Mouse (Mus musculus) urinary bladder, postnatal 4 days (tissue): ENCODE measurements around the gene Emc6.
A peak's percentile ranks its signal among the peaks of the same experiment; 100 is the strongest.

Experiments used
- DNase-seq, 2 experiments: peaks; one replicate each; pipeline ENCODE4 v3.0.0; 2021 to 2022; ENCODE audit warnings: low spot score in 2 of 2

Emc6 gene

DNA sequence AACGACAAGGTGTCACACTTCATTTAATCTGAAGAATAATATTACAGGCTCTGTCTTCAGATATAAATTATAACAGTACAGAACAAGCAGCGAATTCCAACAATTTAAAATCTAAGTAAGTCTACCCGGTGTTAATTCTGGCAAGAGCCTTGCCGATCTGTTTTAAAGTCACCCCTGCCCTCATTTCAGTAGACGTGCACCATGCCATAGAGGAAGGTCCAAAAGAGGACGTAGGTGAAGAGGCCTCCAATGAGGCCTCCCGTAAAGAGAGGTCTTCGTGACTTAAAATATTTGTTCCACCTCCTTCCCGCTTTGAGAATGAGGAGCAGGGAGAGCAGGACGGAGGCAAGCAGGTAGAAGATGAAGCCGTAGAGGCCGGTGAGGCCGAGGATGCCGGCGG is 651 bp downstream of the Emc6 start:
- DNase-seq: no peak

DNA sequence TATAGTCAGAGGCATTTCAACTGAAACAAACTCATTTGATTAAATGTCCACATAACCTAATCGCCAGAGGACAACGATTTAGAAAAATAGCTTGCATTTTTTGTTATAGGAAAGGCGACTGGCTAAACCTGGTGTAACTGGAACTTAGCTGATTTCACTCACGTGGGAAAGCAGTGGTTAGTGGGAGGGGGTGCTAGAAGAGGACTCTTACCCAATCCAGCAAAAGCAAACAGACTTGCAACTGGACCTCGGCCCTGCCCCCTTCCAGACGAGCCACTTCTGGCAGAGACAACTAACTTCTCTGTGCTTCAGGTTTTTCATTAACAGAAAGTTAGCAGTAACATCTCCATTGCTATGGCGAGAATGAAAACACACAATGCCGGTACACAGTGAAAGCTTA is 1.2 kb downstream of the Emc6 start:
- no peak for DNase-seq

DNA sequence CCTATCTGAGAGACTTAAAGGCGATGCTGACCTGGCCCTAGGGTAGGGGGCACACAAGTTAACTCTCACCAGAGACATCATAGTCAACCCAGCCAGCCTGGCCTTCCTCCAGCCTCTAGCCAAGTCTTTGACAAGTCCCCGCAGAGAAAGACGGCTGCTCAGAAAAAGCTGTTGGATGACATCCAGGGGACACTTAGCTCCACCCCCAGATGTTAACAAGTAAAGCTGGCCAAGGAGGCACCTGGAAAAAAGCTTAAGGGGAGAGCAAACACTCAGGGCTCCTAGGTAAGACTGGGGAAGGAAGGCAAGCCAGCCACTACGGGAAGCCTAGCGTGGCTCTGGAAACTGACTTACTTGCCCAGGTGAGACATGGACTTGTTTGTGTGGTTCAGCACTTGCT is 4.7 kb downstream of the Emc6 start:
- no peak for DNase-seq

DNA sequence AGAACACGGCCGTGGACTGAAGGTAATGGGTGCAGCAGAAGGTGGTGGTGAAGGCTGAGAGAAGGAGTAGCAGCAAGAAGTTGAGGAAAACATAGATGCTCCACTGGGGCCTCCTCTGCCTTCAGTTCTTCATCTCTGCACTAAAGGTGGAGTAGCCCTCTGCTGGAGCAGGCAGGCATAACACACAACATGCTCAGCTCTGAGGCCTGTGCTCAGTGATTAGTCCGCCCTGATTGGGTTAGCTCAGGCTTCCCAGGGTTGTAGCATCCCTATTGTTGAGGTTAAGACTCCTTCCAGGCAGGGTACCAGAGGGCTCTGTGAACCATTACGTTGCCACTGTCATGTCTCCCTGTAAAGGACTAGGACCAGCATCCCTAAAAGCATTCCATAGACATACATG is 7.6 kb downstream of the Emc6 start:
- peak in 1 of 2 experiments; percentile 69 for DNase-seq

DNA sequence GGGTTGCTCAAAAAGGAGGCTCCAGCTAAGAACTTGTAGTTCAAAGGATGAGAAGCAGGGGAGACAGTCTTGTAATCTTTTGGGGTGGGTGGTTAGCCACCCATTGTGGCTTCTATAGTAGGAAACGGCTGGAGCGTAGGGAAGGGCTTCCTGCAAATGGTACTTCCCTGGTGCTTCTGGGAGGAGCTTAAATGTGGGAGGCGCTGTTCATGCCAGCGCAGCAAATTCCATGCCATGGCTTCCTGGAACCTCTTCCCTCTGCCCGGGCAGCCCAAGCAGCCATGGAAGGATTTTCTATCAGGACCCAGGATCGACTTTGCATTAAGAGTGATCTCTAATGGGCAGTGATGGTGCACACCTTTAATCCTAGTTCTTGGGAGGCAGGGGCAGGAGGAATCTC is 8.3 kb downstream of the Emc6 start:
- no peak for DNase-seq

DNA sequence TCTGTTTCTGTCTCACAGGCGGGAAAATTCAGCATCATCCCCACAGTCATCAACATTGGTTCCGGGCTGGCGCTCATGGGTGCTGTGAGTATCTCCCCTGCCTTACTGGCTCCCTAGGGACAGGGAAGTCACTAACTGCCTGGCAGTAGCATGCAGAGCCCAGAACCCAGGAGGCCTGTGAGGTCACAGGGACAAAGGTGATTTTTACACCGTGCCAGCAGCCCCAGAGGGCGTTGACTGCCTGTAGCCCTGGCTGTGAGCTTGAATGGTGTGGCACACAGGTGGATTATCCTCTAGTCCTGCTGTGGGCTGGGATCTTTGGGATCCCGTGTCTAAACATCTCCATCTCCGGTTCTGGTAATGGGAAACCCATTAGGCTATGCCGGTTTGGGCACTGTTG is 8.8 kb downstream of the Emc6 start:
- DNase-seq: no peak

DNA sequence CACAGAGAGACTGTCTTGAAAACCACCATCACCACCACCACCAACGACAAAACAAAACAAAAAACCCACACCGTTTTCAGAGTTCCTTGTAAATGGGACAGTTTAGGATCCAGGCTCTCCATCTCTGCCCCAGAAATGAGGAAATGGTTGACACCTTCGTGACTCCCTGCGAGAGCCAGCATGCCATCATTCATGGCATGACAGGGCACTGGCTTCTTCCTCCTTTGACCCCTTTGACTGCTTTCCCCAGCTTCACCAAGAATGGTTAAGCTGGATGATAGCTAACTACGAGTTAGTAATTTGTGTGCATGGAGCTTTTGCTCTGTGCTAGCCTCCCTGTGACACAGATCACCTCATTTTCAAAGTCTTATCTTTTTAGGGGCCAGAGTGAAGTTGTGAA is 14.6 kb downstream of the Emc6 start:
- no peak for DNase-seq

DNA sequence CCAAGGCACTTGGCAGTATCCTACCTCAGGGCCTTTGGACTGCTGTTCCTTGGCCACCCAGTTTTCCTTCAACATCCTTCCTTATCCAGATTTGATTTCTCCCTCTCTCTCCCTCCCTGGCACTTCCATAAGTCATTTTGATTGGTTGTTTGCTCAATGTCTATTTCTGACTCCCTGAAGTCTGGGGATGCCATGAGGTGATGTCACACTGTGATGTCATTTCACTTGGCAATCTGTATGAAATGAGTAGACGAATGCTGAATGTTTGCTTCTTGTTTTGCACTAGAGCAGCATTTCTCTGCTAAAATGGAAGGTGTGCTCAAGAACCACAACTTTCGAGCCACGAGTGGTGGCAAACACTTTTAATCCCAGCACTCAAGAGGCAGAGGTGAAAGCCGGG is 15.2 kb downstream of the Emc6 start:
- DNase-seq: no peak

DNA sequence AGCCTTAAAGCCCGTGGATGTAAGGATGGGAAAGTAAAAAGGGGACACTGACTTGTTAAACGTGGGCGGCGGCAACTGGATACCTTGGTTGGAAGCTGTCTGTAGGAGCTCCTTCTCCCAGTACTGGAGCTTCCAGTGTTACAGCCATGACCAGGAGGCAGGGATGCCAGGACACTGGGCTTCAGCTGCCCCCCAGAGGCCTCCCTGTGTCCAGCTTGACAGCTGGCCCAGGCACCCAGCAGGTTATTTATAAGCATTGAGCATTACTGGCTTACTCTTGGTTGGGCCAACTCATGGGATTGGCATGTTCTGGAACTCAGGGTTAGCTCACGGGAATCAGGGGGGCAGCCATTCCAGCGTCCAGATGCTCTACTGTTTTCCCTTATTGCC is 16.0 kb downstream of the Emc6 start:
- no peak for DNase-seq

DNA sequence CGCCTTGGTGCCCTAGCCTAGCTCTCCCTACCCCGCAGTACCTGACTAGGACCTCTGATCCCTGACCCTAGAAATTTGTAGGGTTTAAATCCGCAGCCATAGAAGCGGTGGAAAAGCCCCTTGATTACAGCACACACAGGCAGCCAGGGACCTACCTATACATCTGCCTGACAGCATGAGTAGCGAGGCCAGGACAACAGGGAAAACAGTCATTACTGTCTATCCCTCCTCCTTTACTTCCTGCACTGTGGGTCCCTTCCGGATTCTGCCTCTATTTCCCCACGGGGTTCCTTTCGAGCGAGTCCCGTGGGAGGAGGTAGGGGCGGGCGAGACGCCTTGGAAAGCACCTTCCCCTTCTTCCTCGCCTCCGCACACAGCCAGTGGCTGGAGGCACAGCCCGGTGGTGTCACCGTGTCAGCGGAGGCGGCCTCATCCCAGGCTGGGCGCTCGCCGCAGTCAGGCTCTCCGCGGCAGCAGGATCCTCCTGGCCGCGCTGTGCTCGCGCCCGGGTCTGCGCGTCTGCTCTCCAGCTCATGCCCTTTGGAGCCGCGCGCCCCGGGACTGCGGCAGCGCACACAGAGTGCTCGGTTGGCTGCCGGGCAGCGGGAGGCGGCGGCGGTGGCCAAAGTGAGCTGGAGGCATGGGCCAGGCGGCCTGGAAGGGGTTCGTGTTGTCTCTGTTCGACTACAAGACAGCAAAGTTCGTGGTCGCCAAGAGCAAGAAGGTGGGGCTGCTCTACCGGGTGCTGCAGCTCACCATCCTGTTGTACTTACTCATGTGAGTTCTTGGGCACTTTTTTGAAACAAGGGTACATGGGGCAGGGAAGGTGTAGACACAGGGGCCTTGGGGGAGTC is 16.7 kb downstream of the Emc6 start, which contains the start of gene P2rx5:
Gene P2rx5 (plus strand): TSS at position 465 of the 854 bp plus-strand sequence.
- no peak for DNase-seq

DNA sequence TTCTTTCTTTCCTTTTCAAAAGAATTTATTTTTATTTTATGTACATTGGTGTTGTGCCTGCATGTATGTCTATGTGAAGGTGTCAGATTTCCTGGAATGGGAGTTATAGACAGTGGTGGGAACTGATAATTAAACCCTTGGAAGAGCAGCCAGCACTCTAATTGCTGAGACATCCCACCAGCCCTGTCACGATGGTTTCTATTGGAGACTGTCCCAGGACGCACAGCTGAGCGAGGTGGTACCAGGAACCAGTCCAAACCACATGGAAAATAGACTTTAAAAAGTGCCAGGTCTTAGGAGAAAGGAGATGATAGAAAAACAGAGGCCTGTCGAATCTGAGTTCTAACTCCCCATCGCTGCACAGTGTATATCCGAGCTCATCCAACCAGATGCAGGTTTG is 21.8 kb downstream of the Emc6 start:
- DNase-seq: no peak

DNA sequence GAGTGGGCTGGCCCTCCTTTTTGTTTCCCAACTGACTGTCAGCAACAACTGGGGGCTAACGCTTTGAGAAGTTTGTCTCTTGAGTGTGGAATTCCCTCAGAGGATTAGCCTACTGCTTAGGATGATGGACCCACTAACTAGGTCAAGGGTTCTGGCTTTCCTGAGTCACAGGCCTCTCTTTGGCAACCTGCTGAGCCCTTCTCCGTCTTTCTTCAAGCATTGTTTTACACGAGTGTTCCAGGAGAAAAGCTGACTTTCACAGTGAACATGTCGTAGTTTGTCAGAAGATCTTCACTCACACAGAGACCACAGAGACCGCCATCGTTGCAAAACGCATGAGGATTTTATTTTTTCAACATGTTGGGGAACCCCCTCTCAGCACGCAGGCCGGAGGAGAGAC is 28.6 kb downstream of the Emc6 start:
- DNase-seq: no peak

DNA sequence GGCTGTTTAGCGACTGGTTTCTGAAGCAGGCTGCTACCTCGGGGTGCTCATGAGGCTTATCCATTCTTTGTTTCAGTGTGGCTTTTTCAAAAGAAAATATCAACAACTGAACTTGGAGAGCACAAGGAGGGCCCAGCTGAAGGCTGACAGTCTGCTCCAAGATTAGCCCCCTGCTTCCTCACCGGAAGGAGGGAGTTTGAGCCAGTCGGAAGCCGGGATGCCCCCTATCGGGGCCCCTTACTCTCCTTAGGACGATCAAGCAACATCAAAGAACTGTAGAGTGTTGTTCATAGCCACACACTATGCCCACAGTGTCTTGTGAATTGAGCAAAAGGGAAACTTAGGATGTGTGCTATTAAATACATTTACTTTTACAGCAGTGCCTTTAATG is 29.9 kb downstream of the Emc6 start:
- DNase-seq: no peak

DNA sequence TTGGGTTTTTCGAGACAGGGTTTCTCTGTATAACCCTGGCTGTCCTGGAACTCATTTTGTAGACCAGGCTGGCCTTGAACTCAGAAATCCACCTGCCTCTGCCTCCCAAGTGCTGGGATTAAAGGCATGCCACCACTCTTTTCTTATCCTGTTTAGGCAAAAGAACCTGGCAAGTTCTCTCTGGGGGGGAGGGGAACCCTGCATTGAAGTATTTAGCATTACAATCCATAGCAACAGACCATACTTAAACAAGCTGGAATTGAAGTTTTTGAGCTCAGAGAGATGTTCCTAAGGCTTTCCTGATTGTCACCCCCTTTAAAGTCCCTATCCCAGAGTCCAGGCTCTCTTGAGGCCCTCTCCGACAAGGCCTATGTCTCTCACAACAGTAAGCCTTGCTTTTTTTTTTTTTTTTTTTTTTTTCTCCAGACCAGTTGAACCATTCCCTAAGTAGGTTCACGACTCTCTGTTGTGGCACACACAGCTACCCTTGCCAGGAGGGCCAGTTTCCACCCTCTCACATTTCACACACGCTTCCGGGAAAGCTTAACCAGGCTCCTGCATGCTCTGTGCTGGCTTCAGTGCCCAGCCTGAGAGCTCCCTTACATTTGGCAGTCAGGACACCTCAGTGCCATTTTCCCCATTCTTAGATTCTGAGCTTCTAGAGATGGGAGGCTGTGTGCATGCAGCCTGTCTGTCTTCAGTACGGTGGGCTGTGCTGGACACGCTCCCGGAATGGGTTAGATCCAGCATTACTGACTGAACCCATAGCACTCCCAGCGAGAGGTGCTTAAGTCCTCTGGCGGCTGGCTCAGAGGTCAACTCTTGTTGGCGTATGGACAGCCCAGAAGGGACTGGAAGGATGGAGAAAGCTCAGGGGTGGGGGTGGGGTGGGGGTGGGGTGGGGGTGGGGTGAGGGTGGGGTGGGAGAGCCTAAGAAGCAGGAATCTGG is 30.5 kb downstream of the Emc6 start:
- DNase-seq: no peak

DNA sequence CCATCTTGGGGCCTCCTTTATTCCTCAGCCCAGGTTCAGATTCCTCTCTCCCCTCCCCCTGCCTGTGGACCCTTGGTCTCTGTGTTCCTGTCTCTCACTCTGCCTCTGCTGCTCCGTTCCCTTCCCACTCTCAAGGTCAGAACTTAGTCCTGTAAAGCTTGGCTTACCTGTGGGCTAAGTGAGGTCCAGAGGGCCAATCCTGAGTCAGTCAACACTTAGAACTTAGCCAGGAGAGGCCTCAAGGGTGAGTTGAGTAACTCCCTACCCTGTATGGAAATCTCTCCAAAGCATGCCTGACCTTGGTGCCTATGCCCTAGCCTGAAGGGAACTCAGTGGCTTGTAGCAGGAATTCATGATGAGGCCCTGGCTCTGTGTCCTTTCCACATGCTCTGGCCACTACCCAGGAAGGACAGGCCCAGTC is 32.6 kb downstream of the Emc6 start:
- no peak for DNase-seq

DNA sequence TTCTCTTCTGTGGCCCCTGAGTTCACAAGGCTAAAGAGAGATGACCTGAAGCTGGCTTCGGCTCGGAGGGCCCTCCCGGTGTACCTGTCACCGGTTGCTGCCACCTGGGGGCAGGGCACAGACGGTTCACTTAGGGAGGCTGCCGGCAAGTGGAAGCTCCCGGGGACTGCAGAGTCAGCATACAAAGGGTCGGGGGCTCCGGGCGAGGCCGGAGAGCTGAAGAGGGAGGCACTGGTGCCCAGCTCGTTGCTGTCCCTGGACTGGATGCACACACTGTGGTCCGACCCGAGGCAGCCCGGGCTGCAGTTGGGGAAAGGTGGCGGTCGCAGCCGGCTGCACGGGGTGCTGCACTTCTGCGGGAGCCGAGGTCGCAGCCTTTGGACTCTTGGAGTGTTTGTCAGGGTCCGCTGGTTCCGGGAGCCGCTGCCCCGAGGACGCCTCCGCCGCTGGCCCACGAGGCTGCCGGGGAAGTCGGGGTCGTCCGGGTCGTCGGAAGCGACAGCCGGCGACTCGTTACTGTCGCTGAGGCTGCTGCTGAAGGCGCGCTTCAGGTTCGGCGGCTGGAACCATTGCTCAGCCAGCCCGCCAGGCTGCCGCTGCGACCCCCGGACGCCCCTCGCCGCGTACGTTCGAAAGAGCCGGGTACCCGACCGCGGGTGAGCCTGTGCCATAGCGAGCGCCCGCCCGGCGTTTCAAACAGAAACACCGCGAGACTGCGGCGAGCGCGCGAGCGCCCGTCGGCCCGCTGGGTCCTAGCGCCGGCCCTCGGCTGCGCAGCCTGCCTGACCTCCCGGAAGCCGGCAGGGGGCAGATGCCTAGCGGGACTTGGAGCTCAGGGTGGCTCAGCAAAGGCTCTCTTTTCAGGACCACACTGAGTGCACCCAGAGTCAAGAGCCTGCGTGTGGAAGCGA is 39.0 kb downstream of the Emc6 start, which contains the start of gene Haspin:
Gene Haspin (minus strand): TSS at position 704 of the 911 bp plus-strand sequence.
- peak; percentile 87 to 92 for DNase-seq

DNA sequence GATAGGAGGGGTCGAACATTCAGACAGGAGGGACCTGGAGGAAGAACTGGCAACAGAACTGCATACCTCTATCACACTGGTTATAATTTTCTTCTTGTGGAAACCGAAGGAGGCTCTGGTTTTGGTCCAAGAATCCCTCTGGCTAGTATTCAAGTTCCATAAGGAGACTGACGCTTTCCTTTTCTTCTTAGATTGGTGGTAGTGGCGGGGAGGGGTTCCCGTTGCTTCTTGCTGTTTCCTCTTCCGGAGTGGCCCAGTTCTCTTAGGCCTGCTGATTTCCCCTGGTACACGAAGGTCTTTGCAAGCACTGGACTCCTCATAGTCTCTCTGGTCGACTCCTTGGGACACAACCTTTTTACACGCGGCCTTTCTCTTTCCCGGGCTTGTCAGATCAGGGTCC is 39.7 kb downstream of the Emc6 start:
- no peak for DNase-seq

DNA sequence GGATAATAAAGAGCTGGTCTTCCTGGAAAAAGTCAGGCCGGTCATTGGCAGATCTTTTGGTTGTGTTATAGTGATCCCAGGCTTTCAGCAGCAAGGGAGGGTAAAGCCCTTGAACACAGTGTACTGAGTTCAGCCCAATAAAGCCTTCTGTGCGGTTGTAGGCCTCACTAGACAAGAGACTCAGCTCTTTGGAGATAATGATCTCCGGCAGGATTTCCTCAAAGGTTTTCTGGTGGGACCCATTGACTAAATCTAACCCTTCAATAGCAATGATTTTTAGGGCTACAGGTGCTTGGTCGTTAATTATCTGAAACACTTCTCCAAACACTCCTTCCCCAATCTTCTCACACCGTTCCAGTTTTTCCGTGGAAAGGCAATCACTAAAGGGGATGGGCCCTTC is 40.2 kb downstream of the Emc6 start:
- no peak for DNase-seq

DNA sequence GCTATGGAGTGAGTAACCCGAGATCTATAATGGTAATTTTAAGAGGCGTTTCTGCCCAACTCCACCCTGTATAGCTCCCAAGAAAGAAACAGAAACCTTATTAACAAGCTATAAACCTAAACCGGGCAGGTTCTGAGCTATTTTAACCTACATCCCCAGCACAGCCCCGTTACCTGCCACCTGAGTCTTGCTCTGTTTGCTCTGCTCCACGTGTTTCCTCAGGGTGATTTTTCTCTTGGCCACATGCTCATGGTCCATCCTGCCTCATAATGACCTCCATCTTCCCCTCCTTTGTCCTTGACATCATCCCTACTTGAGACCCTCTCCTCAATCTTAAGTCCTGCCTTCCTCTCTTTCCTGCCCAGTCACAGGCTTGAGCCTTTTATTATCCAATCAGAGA is 42.6 kb downstream of the Emc6 start:
- DNase-seq: no peak

DNA sequence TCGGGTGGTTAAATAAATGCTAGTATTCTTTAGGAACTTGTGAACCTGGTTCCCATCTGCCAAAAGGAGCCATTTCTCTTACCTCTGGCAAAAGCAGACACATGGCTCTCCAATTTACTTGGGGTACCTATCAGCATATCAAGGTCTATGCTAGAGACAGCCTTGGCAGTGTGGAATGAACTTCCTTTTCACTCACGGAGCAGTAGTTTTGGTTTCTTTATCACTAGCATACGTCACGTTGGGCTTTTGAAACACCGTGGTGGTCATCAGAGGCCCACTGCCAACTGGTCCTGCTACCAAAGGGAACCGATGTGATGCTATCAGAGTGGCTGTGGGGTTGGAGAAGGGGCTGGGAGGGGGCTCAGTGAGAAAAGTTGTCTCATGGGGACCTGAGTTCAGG is 43.8 kb downstream of the Emc6 start:
- no peak for DNase-seq

DNA sequence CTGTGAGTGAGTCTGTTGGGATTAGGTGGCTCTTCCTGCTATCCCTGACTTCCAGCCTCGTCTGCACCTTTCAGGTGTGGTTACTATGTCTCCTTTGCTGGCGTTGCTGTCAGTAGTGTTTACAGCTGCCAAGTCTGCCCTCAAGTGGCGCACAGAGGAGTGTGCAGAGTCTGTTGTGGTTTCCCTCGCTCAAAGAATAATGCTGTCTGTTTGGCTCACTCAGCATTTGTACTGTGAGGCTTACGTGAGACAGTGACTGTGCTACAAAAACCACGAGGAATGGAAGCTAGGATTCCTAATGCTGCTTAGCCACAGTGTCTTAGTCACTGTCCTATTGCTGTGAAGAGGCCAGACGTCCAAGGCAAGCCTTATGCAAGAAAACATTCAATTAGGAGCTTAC is 45.8 kb downstream of the Emc6 start:
- no peak for DNase-seq

DNA sequence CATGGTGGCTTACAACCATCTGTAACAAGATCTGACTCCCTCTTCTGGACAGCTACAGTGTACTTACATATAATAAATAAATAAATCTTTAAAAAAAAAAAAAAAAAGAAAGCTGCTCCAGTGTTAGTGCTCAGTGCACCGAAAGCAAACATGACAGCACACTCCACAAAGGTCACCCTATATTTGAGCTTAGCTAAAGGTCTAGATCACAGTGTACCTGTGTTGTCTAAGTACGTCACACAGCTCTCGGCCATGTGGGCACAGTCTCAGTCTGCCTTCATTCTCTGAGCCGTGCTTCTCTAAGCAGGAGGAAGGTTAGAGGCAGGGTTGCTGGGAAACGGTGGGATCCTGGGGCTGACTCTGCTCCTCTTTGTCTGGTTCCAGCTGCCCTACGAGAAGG is 50.3 kb downstream of the Emc6 start:
- DNase-seq: no peak
